Mouse (Mus musculus): ENCODE data around the gene Prkch. TPM values are rescaled to one million over a fixed set of nuclear protein-coding genes. Genes with fewer than 3 reads are reported as not detected.
A peak's percentile ranks its signal among the peaks of the same experiment; 100 is the strongest.
"Not testable (repeated sequence)": the region's sequence is repeated elsewhere in the genome, so short reads cannot be mapped to it uniquely, and the experiment has no call there.

Gene Prkch
- polyA plus RNA-seq, 1 experiment from 2014 or later: 9.0 TPM

GRCm38 (mm10) chr12:73554155-73554554 is 30.4 kb upstream of the Prkch start:
- H3K4me2 ChIP-seq (replicated peaks): no peak overlapping the region
- no peaks in the 10 kb centered on the region for H3K36me3 ChIP-seq
- no peak overlapping the region for H3K4me3 ChIP-seq
- 2% methylated on average over 5 of the region's 5 CpGs for WGBS
- H3K9ac ChIP-seq: no peak overlapping the region
- H3K27ac ChIP-seq: no peak overlapping the region
- peaks cover 27% of the 10 kb centered on the region for H3K27me3 ChIP-seq
- no peaks in the 10 kb centered on the region for H3K9me3 ChIP-seq
- H3K4me1 ChIP-seq: peaks cover 10% of the 10 kb centered on the region
- peak; percentile 49; the same call in 1 of the 2 replicates for ATAC-seq (ENCODE audit: low FRiP score, low read depth)

- WGBS: 81% methylated on average over 20 of the region's 20 CpGs
- H3K9ac ChIP-seq: no peak overlapping the region
- H3K9me3 ChIP-seq: no peaks in the 10 kb centered on the region
- H3K4me3 ChIP-seq: no peak overlapping the region
- H3K4me2 ChIP-seq (replicated peaks): no peak overlapping the region
- peak; percentile 12; the same call in 1 of the 2 replicates for ATAC-seq (ENCODE audit: low FRiP score, low read depth)
- H3K27ac ChIP-seq: no peak overlapping the region
- H3K4me1 ChIP-seq: no peaks in the 10 kb centered on the region
- peaks cover 11% of the 10 kb centered on the region; the same call in 1 of the 2 replicates for H3K27me3 ChIP-seq
- H3K36me3 ChIP-seq: no peaks in the 10 kb centered on the region
These were observed 25.9 kb upstream of the Prkch start for GRCm38 (mm10) chr12:73558525-73559195.

GRCm38 (mm10) chr12:73560091-73560490 is 24.5 kb upstream of the Prkch start:
- WGBS: 48% methylated on average over 7 of the region's 7 CpGs
- Histone ChIP-seq H3K27ac (no peak overlapping the region), H3K4me2 (replicated peaks) (no peak overlapping the region), H3K9me3 (no peaks in the 10 kb centered on the region), H3K4me1 (0 out of 2 replicates have a peak, but pooled peaks cover 2% of the 10 kb centered on the region), H3K27me3 (peaks cover 12% of the 10 kb centered on the region; the same call in 1 of the 2 replicates), H3K4me3 (no peak overlapping the region), H3K36me3 (no peaks in the 10 kb centered on the region), H3K9ac (no peak overlapping the region)
- ATAC-seq (ENCODE audit: low FRiP score, low read depth): no peak

- H3K27me3 ChIP-seq: peaks cover 19% of the 10 kb centered on the region
- H3K9ac ChIP-seq; H3K27ac ChIP-seq; ATAC-seq (ENCODE audit: low FRiP score, low read depth); H3K36me3 ChIP-seq; H3K4me2 ChIP-seq (replicated peaks); H3K4me3 ChIP-seq; H3K4me1 ChIP-seq; H3K9me3 ChIP-seq: not testable (repeated sequence)
- 70% methylated on average over 6 of the region's 6 CpGs for WGBS
These were observed 21.5 kb upstream of the Prkch start for GRCm38 (mm10) chr12:73563122-73563521.

GRCm38 (mm10) chr12:73564176-73564575 is 20.4 kb upstream of the Prkch start:
- Histone ChIP-seq H3K27ac (no peak overlapping the region), H3K4me2 (replicated peaks) (no peak overlapping the region), H3K4me3 (no peak overlapping the region), H3K27me3 (peaks cover 19% of the 10 kb centered on the region), H3K4me1 (0 out of 2 replicates have a peak, but pooled peaks cover 4% of the 10 kb centered on the region), H3K36me3 (no peaks in the 10 kb centered on the region), H3K9me3 (no peaks in the 10 kb centered on the region), H3K9ac (no peak overlapping the region)
- 20% methylated on average over 10 of the region's 10 CpGs for WGBS
- no peak for ATAC-seq (ENCODE audit: low FRiP score, low read depth)

- WGBS: 22% methylated on average over 21 of the region's 21 CpGs
- no peak for ATAC-seq (ENCODE audit: low FRiP score, low read depth)
- H3K9ac ChIP-seq: peak overlapping the region; percentile 58
These were observed 19.6 kb upstream of the Prkch start for GRCm38 (mm10) chr12:73564795-73565619.

GRCm38 (mm10) chr12:73565620-73565969 is 19.0 kb upstream of the Prkch start:
- Histone ChIP-seq H3K9me3 (no peaks in the 10 kb centered on the region), H3K4me3 (peak overlapping the region; percentile 36; the same call in 1 of the 2 replicates), H3K36me3 (no peaks in the 10 kb centered on the region), H3K27me3 (peaks cover 19% of the 10 kb centered on the region), H3K27ac (no peak overlapping the region), H3K9ac (no peak overlapping the region), H3K4me2 (replicated peaks) (peak overlapping the region; percentile 63), H3K4me1 (0 out of 2 replicates have a peak, but pooled peaks cover 4% of the 10 kb centered on the region)
- WGBS: 65% methylated on average over 11 of the region's 11 CpGs
- ATAC-seq (ENCODE audit: low FRiP score, low read depth): no peak

More at GRCm38 (mm10) chr12:73564795-73565619, 19.6 kb upstream of the Prkch start:
- 0 out of 2 replicates have a peak, but pooled peaks cover 4% of the 10 kb centered on the region for H3K4me1 ChIP-seq
- no peaks in the 10 kb centered on the region for H3K9me3 ChIP-seq
- H3K36me3 ChIP-seq: no peaks in the 10 kb centered on the region
- peak overlapping the region; percentile 63 for H3K4me2 ChIP-seq (replicated peaks)
- H3K27ac ChIP-seq: no peak overlapping the region
- H3K4me3 ChIP-seq: peak overlapping the region; percentile 36
- H3K27me3 ChIP-seq: peaks cover 19% of the 10 kb centered on the region

GRCm38 (mm10) chr12:73574632-73575031 is 10.0 kb upstream of the Prkch start:
- ATAC-seq (ENCODE audit: low FRiP score, low read depth): no peak
- Histone ChIP-seq H3K27ac (no peak overlapping the region; the same call in 1 of the 2 replicates), H3K9ac (no peak overlapping the region), H3K4me1 (no peaks in the 10 kb centered on the region), H3K4me3 (no peak overlapping the region), H3K4me2 (replicated peaks) (peak overlapping the region; percentile 23; the same call in 1 of the 2 replicates), H3K36me3 (no peaks in the 10 kb centered on the region), H3K9me3 (no peaks in the 10 kb centered on the region), H3K27me3 (peaks cover 9% of the 10 kb centered on the region)
- 43% methylated on average over 15 of the region's 15 CpGs for WGBS

- ATAC-seq (ENCODE audit: low FRiP score, low read depth): no peak
- Histone ChIP-seq H3K27ac (no peak overlapping the region), H3K9ac (no peak overlapping the region), H3K4me3 (no peak overlapping the region), H3K4me1 (no peaks in the 10 kb centered on the region), H3K27me3 (peaks cover 32% of the 10 kb centered on the region), H3K4me2 (replicated peaks) (no peak overlapping the region), H3K9me3 (no peaks in the 10 kb centered on the region), H3K36me3 (no peaks in the 10 kb centered on the region)
- 74% methylated on average over 6 of the region's 6 CpGs for WGBS
These were observed 6.5 kb upstream of the Prkch start for GRCm38 (mm10) chr12:73578141-73578540.

- no peak overlapping the region for H3K9ac ChIP-seq
- 86% methylated on average over 7 of the region's 7 CpGs for WGBS
- no peak overlapping the region for H3K27ac ChIP-seq
- no peaks in the 10 kb centered on the region for H3K9me3 ChIP-seq
- no peaks in the 10 kb centered on the region for H3K36me3 ChIP-seq
- H3K27me3 ChIP-seq: peaks cover 53% of the 10 kb centered on the region
- peaks cover 11% of the 10 kb centered on the region for H3K4me1 ChIP-seq
- ATAC-seq (ENCODE audit: low FRiP score, low read depth): no peak
- H3K4me2 ChIP-seq (replicated peaks): no peak overlapping the region
- no peak overlapping the region for H3K4me3 ChIP-seq
These were observed 3.8 kb upstream of the Prkch start for GRCm38 (mm10) chr12:73580811-73581210.

GRCm38 (mm10) chr12:73583318-73583717 is 1.3 kb upstream of the Prkch start:
- Histone ChIP-seq H3K27me3 (peaks cover 63% of the 10 kb centered on the region), H3K27ac (peak overlapping the region; percentile 28; the same call in 1 of the 2 replicates), H3K4me2 (replicated peaks) (peak overlapping the region; percentile 93; the same call in 1 of the 2 replicates)

More at GRCm38 (mm10) chr12:73583318-73583717, 1.3 kb upstream of the Prkch start:
- Histone ChIP-seq H3K4me1 (peaks cover 16% of the 10 kb centered on the region), H3K4me3 (0 out of 2 replicates have a peak overlapping the region, but pooled peaks have one; percentile 75), H3K9ac (no peak overlapping the region), H3K36me3 (no peaks in the 10 kb centered on the region), H3K9me3 (no peaks in the 10 kb centered on the region)
- WGBS: 70% methylated on average over 9 of the region's 9 CpGs
- no peak for ATAC-seq (ENCODE audit: low FRiP score, low read depth)
